Mouse (Mus musculus) liver, embryonic 12.5 days (tissue): ENCODE data around the gene Ribc2. TPM values are rescaled to one million over a fixed set of nuclear protein-coding genes. Genes with fewer than 3 reads are reported as not detected.

Experiments used
- ATAC-seq: fragments of 200-750 bp; cut with Nextera tagmentation; 2 replicates; pipeline ENCODE4 v1.8.0; 2017; ENCODE audit warnings: moderate number of reproducible peaks, mild to moderate bottlenecking, moderate library complexity
- H3K27ac ChIP-seq: fragments of 300-500 bp; sonication (generic); 2 replicates; pipeline ENCODE4 v1.5.1; 2016; ENCODE audit warnings: mild to moderate bottlenecking
- H3K27me3 ChIP-seq: fragments of 300-500 bp; sonication (generic); replicated peaks from 2 replicates; pipeline ENCODE4 v1.6.1; 2016; ENCODE audit warnings: mild to moderate bottlenecking, moderate library complexity
- H3K36me3 ChIP-seq: fragments of 300-500 bp; sonication (generic); 2 replicates; pipeline ENCODE4 v1.6.1; 2016; ENCODE audit warnings: mild to moderate bottlenecking, moderate library complexity
- H3K4me1 ChIP-seq: fragments of 300-500 bp; sonication (generic); 2 replicates; pipeline ENCODE4 v1.6.1; 2016
- H3K4me2 ChIP-seq: fragments of 300-500 bp; sonication (generic); 2 replicates; pipeline ENCODE4 v1.6.1; 2016; ENCODE audit warnings: mild to moderate bottlenecking, moderate library complexity
- H3K4me3 ChIP-seq: fragments of 300-500 bp; sonication (generic); 2 replicates; pipeline ENCODE4 v1.5.1; 2016; ENCODE audit warnings: mild to moderate bottlenecking, moderate library complexity
- H3K9ac ChIP-seq: fragments of 300-500 bp; sonication (generic); 2 replicates; pipeline ENCODE4 v1.6.1; 2016; ENCODE audit warnings: mild to moderate bottlenecking, moderate library complexity
- H3K9me3 ChIP-seq: fragments of 300-500 bp; sonication (generic); replicated peaks from 2 replicates; pipeline ENCODE4 v1.6.1; 2016; ENCODE audit warnings: mild to moderate bottlenecking, moderate library complexity
- WGBS: fragments of 180-500 bp; shearing (Covaris S2); methylation state at CpG from one replicate; pipeline ENCODE4 v1.1.7; 2016; ENCODE audit not compliant: insufficient replicate concordance; 5-methylcytosine and 5-hydroxymethylcytosine counted together
- polyA plus RNA-seq: library from polyadenylated mRNA; unstranded; fragments of >200 nt; fragmentation: Nextera tagmentation; extraction: Ambion mirVana; gene quantifications from 2 replicates; pipeline ENCODE4 v1.2.1, GENCODE M21; 2016

Ribc2 gene
- polyA plus RNA-seq, 1 experiment from 2014 or later: not detected

DNA sequence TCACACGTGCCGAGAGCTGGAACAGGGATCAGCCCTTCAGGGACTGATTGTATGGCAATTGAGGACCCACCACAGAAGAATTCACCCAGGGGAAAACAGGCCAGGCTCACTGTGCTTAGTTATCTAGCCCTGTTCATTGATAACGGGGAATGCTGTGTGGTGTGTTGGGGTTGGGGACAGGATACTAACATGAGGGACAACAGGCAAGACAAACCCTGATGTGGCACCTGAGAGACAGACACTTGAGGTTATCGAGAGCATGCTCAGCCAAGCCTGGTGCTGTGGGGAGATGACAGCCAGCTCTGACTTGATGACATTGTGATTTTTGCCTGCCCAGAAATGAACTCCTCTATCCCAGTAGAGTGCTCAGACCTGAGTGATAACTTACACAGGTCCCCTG is 24.3 kb downstream of the Ribc2 start:
- H3K27ac ChIP-seq: no peak overlapping the region
- no peak overlapping the region for H3K4me3 ChIP-seq
- no peak overlapping the region for H3K4me2 ChIP-seq
- no peaks in the 10 kb centered on the region for H3K4me1 ChIP-seq
- no peaks in the 10 kb centered on the region for H3K9me3 ChIP-seq
- WGBS: 49% methylated on average over 4 of the region's 4 CpGs
- no peaks in the 10 kb centered on the region for H3K36me3 ChIP-seq
- no peak for ATAC-seq
- H3K27me3 ChIP-seq: 0 out of 2 replicates have a peak, but pooled peaks cover 4% of the 10 kb centered on the region
- no peak overlapping the region for H3K9ac ChIP-seq

DNA sequence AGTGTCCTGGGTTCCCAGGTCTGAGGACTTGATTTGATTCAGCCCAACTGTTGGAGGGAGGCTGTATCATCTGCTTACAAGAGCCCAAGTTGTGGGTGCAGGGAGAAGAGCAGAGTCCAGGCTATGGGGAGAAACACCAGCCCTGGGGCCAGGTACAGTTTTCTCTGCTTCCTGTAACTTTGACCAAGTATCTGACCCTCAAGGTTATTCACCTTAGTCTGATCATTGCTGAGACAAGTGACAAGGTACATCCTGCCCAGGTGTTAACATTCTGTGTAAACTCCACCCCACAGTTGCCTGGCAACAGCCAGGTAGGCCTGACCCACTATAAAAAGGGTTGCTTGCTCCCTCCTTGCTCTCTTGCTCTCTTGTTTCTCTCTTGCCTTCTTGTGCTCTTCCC is 29.5 kb downstream of the Ribc2 start:
- ATAC-seq: no peak
- no peaks in the 10 kb centered on the region for H3K36me3 ChIP-seq
- H3K27me3 ChIP-seq: no peaks in the 10 kb centered on the region
- H3K9me3 ChIP-seq: no peaks in the 10 kb centered on the region
- H3K27ac ChIP-seq: no peak overlapping the region
- H3K9ac ChIP-seq: no peak overlapping the region
- no peak overlapping the region for H3K4me3 ChIP-seq
- no peak overlapping the region for H3K4me2 ChIP-seq
- H3K4me1 ChIP-seq: no peaks in the 10 kb centered on the region

DNA sequence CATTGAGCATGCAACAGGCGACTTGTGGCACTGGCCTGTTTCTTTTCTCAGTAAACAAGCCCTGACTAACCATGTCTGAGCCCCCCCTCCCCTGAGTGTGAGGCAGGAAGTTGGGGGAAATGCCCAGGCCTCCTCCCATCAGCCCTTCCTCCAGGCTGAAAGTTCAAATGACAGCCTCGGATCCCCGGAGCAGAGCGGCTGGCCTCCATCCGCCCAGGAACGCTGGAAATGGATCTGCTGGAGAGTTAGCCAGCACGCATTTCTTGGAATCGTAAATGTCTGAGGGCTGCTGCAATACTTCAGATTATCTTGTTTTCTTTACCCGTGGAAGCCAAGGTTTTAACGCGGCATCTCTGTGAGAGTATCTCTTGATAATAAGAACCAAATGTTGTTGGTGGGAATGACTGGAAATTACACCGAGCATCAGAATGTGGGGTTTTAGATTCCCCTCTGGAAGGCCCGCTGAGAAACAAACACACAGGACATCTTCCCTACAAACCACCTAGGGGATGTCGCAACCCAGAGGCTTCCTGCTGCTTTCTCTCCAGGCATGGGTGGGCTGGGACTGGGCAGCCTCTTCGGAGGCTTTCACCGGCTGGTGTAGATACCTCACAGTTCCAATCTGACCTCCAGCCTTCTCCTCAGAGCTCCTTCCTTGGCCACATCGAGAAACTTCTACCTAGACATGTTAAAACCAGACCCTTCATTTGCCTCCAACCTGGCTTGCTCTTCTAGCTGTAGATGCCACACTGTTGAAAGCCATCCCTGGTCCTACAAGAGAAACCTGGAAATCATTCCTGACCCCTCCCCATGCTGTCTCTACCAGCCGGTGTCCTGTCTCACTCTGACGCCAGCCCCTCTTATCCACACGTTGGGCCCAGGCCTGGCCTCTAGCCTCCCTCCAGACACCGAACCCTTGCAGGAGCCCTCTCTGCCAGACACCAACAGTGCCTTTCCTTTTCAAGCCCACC is 31.1 kb downstream of the Ribc2 start:
- Histone ChIP-seq H3K27ac (no peak overlapping the region), H3K4me3 (no peak overlapping the region), H3K9ac (no peak overlapping the region), H3K27me3 (no peaks in the 10 kb centered on the region), H3K9me3 (no peaks in the 10 kb centered on the region), H3K4me2 (no peak overlapping the region), H3K36me3 (no peaks in the 10 kb centered on the region), H3K4me1 (no peaks in the 10 kb centered on the region)
- no peak for ATAC-seq
- WGBS: 36% methylated on average over 21 of the region's 21 CpGs

DNA sequence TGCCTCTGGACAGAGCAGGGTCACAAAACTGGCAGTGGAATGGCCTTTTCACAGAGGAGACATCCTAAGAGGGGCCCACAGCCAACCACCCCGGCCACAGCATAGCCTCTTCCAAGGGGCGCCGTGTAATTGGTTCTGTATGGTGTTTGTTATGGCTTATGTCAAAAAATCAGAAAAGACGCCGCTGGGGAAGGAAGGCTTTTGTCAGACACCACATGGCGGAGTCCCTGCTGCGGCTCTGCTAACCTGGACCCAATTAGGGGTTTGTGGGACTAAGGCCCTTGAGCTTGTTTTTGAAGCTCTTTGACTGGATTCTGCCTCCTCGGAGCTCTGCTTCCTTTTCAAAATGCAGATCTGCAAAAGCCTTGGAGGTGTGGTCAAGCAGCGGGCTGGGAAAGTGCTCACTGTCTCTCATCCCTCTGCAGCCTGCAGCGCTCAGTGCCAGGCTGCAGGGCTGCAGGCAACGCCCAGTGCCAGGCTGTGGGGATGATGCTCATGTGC is 34.6 kb downstream of the Ribc2 start:
- Histone ChIP-seq H3K4me2 (no peak overlapping the region), H3K36me3 (no peaks in the 10 kb centered on the region), H3K9ac (no peak overlapping the region), H3K9me3 (no peaks in the 10 kb centered on the region), H3K27ac (no peak overlapping the region), H3K27me3 (no peaks in the 10 kb centered on the region), H3K4me3 (no peak overlapping the region), H3K4me1 (no peaks in the 10 kb centered on the region)
- ATAC-seq: no peak
- 41% methylated on average over 11 of the region's 11 CpGs for WGBS

DNA sequence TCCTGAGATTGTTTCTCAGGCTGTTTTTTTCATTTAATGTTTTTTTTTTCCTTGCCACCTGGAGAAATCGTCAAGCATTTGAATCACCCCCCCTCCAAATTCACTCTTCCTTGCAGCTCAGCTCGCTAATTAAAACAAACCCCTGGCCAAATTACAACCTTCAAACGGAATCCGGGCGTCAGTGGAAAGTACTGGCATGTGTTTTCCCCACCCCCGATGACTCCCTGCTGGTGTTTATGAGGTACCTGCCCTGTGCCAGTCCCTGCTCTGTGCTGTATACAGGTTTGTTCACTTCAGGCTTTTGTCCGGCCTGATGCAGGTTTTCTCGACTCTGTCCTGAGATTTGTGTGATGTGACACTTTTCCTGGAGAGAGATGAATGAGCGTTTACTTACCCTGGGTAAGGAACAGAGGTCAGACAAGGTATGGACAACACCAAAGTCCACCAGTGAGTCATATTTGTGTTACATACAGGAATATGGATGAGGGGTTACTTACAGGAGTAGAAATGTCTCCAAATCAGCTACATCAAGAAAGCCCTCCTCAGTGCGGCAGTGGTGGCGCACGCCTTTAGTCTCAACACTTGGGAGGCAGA is 35.3 kb downstream of the Ribc2 start:
- Histone ChIP-seq H3K36me3 (no peaks in the 10 kb centered on the region), H3K4me3 (no peak overlapping the region), H3K27ac (no peak overlapping the region), H3K27me3 (no peaks in the 10 kb centered on the region), H3K9me3 (no peaks in the 10 kb centered on the region), H3K4me2 (no peak overlapping the region), H3K4me1 (no peaks in the 10 kb centered on the region), H3K9ac (no peak overlapping the region)
- WGBS: 63% methylated on average over 12 of the region's 12 CpGs
- ATAC-seq: no peak

DNA sequence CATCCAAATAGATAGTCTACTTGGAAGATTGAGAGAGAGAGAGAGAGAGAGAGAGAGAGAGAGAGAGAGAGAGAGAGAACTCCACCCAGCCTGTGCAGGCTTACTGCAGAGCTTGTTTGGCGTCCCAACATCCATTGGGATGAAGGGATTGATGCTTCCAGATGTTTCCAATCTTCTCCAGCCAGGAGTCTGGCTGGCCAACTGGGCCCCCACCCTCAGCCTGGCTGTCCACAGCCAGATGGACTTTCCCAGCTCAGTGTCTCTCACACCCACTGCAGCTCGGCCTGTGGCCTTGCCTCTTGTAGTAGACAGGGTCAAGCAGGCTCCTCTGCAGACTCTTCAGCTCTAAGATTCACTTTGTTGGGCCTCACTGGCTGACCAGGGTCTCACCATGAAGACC is 40.2 kb downstream of the Ribc2 start:
- H3K4me2 ChIP-seq: no peak overlapping the region
- H3K27me3 ChIP-seq: no peaks in the 10 kb centered on the region
- no peaks in the 10 kb centered on the region for H3K9me3 ChIP-seq
- ATAC-seq: no peak
- H3K4me3 ChIP-seq: no peak overlapping the region
- H3K27ac ChIP-seq: no peak overlapping the region
- H3K36me3 ChIP-seq: no peaks in the 10 kb centered on the region
- WGBS: 54% methylated on average over 2 of the region's 2 CpGs
- no peaks in the 10 kb centered on the region for H3K4me1 ChIP-seq
- H3K9ac ChIP-seq: no peak overlapping the region

DNA sequence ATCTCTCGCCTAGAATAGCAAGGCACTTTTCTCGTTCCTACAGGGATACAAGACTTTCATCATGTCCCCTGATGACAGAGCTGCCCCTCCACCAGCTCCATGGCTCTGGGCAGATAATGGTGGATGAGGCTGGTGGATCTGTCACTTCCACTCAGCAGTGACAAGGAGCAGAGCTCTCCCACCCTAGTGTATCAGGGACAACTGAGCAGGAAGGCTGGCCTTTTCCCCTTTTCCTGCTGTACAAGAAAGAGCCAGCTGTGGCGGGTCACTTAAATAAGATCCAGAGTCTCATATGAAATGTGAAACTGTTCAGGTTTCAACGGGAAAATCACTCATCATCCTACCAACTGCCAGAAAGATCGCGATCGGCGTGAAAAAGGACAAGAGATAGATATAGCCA is 41.5 kb downstream of the Ribc2 start:
- Histone ChIP-seq H3K4me3 (no peak overlapping the region), H3K4me1 (no peaks in the 10 kb centered on the region), H3K9me3 (no peaks in the 10 kb centered on the region), H3K36me3 (no peaks in the 10 kb centered on the region), H3K27me3 (no peaks in the 10 kb centered on the region), H3K27ac (no peak overlapping the region), H3K4me2 (no peak overlapping the region), H3K9ac (no peak overlapping the region)
- 65% methylated on average over 8 of the region's 8 CpGs for WGBS
- ATAC-seq: no peak

DNA sequence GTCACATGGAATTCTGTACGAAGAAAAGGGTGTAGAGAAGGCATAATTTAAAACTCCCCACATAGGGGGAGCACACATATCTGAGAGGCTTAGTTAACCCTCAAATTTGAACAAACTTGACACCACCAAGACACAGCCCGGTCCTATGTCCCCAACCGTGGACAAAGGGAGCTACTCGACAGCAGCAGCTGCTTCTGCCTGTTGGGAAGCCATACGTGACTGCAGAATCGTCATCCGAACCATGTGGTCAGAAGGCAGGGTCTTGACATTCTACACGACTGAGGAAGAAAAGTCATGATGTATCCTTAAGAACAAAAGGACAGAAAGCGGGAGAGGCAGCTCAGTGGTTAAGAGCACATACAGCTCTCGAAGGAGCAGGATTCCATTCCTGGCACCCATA is 42.2 kb downstream of the Ribc2 start:
- H3K4me3 ChIP-seq: no peak overlapping the region
- H3K4me1 ChIP-seq: no peaks in the 10 kb centered on the region
- no peak for ATAC-seq
- no peak overlapping the region for H3K27ac ChIP-seq
- H3K9ac ChIP-seq: no peak overlapping the region
- no peaks in the 10 kb centered on the region for H3K9me3 ChIP-seq
- WGBS: 63% methylated on average over 10 of the region's 10 CpGs
- no peak overlapping the region for H3K4me2 ChIP-seq
- H3K27me3 ChIP-seq: no peaks in the 10 kb centered on the region
- H3K36me3 ChIP-seq: no peaks in the 10 kb centered on the region

DNA sequence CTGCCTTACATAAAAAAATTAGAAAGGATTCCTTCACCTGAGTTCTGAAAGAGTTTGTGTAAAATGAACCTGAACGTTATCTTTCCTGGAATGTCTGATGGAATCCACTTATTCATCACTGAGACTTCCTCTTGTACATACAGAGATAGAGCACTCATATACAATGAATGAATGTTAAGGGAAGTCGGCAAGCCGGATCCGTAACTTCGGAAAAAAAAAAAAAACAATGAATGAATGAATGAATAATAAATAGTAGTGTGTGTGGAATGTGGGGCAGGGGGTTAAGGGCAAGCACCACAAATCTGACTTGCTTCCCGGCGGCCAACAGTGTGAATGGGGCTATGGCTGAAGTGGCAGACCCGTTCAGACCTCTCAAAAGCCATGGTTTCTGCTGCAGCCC is 45.7 kb downstream of the Ribc2 start:
- ATAC-seq: no peak
- no peaks in the 10 kb centered on the region for H3K27me3 ChIP-seq
- WGBS: 60% methylated on average over 8 of the region's 8 CpGs
- no peak overlapping the region for H3K27ac ChIP-seq
- H3K9ac ChIP-seq: no peak overlapping the region
- H3K36me3 ChIP-seq: no peaks in the 10 kb centered on the region
- no peaks in the 10 kb centered on the region for H3K9me3 ChIP-seq
- no peaks in the 10 kb centered on the region for H3K4me1 ChIP-seq
- H3K4me3 ChIP-seq: no peak overlapping the region
- H3K4me2 ChIP-seq: no peak overlapping the region

DNA sequence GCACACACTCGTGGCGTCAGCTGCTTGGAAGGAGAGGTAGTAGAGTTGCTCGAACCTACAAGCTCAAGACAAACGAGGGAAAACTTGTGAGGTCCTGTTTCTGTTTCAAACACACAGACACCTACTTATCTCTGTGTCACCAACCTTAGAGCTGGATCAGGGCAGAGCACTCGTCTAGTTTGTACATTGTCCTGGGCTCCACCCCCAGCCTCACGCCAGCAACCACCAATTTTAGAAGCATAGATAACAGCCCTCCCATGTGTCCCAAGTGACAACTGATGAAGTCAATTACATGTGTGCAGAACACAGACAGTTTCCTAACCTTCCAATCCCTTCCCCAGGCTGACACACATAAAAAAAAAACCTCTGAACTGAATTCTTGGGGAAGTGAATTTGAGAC is 46.3 kb downstream of the Ribc2 start:
- no peak overlapping the region for H3K27ac ChIP-seq
- no peaks in the 10 kb centered on the region for H3K36me3 ChIP-seq
- WGBS: 29% methylated on average over 6 of the region's 6 CpGs
- no peaks in the 10 kb centered on the region for H3K4me1 ChIP-seq
- H3K27me3 ChIP-seq: no peaks in the 10 kb centered on the region
- no peak for ATAC-seq
- no peaks in the 10 kb centered on the region for H3K9me3 ChIP-seq
- H3K9ac ChIP-seq: no peak overlapping the region
- no peak overlapping the region for H3K4me2 ChIP-seq
- no peak overlapping the region for H3K4me3 ChIP-seq

DNA sequence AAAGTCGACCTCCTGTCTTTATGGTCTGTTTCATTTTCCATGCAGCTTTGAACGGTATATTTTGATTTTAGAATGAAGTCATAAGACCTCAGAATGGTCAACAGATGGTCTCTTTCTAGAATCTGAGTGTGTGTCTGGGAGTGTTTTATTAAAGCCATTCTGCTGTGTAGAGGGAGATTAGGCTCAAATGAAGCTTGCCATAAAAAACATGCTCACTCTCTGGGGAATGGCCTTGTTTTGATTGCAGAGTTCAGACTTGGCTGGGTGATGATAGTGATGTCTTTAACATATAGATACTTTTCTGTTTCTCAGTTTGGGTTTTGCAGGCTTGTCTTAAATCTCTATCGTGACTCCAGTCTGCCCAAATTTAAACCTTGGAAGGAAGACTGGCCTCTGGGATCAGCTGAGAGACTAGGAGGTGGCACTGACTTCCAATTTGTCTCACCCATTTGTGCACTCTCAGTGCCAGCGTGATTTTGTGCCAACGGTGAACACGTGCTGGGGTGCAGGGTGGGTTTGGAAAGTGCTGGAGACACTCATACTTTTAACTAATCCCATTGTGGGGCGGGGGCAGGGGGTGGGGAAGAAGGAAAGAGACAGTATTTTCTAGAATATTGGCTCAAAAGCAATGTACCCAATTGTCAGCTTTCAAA is 47.8 kb downstream of the Ribc2 start:
- H3K9me3 ChIP-seq: no peaks in the 10 kb centered on the region
- no peak overlapping the region for H3K4me3 ChIP-seq
- no peak for ATAC-seq
- no peak overlapping the region for H3K4me2 ChIP-seq
- 58% methylated on average over 7 of the region's 7 CpGs for WGBS
- no peak overlapping the region for H3K27ac ChIP-seq
- H3K4me1 ChIP-seq: no peaks in the 10 kb centered on the region
- H3K27me3 ChIP-seq: no peaks in the 10 kb centered on the region
- no peak overlapping the region for H3K9ac ChIP-seq
- H3K36me3 ChIP-seq: no peaks in the 10 kb centered on the region

DNA sequence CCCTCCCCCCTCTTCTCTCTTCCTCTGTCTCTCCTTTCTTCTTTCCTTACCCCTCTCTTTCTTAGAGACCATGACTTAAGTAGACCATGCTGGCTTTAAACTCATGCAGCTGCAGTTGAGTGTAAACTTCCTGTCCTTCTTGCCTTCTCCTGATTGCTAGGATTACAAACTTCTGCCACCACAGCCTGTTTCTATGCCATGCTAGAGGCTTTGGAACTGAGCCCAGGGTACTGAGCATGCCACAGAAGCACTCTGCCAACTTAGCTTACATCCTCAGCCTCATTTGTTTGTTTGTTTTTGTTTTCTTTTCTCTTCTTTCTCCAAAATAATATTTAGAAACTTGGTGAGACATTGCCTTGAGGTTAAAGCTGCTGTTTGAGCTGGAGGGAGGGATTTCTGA is 48.5 kb downstream of the Ribc2 start:
- H3K9ac ChIP-seq: no peak overlapping the region
- H3K36me3 ChIP-seq: no peaks in the 10 kb centered on the region
- no peak overlapping the region for H3K4me3 ChIP-seq
- no peak for ATAC-seq
- no peaks in the 10 kb centered on the region for H3K27me3 ChIP-seq
- no peak overlapping the region for H3K4me2 ChIP-seq
- no peak overlapping the region for H3K27ac ChIP-seq
- no peaks in the 10 kb centered on the region for H3K9me3 ChIP-seq
- H3K4me1 ChIP-seq: no peaks in the 10 kb centered on the region
